Mouse (Mus musculus): ENCODE data around the gene Szrd1. TPM values are rescaled to one million over a fixed set of nuclear protein-coding genes. Genes with fewer than 3 reads are reported as not detected.
A peak's percentile ranks its signal among the peaks of the same experiment; 100 is the strongest.

Gene Szrd1
- polyA plus RNA-seq, 1 experiment from 2014 or later, result 34.5 TPM

DNA sequence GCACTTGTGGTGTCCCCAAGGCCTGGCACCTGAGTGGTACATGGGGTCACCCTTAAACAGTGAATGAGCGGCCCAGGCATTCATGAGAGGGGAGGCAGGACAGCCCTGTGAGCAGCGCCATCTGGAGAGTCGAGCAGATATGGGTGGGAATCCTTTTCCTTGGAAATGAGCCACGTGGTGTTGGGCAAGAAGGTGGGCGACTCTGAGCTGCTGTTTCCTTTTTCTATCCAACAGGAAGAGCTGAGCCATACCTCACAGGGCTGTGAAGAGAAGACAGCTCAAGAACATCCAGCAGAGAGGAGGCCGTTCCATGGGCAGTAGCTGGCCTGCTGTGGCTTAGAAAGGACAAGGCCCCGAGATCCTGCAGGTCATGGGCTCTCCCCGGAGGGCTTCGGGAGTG lies 50.9 kb downstream of the Szrd1 start:
- H3K36me3 ChIP-seq (ENCODE audit: control insufficient read depth, insufficient read depth, low read length), result no peaks in the 10 kb centered on the region
- no peak overlapping the region for H3K27ac ChIP-seq (ENCODE audit: low read depth, low read length)
- H3K9me3 ChIP-seq (ENCODE audit: control insufficient read depth, low read length), result no peaks in the 10 kb centered on the region
- H3K4me3 ChIP-seq (ENCODE audit: low read depth, low read length), result no peak overlapping the region
- ATAC-seq (ENCODE audit: low FRiP score), result no peak
- no peak overlapping the region for H3K9ac ChIP-seq (ENCODE audit: low read length)
- no peaks in the 10 kb centered on the region for H3K4me1 ChIP-seq (ENCODE audit: control insufficient read depth, insufficient read depth, low read length)
- no peak for DNase-seq (ENCODE audit: low spot score, missing footprints)
- no peak overlapping the region for H3K4me2 ChIP-seq
- 72% methylated on average over 9 of the region's 9 CpGs for WGBS
- H3K27me3 ChIP-seq (ENCODE audit: control insufficient read depth, insufficient read depth, low read length), result no peaks in the 10 kb centered on the region

DNA sequence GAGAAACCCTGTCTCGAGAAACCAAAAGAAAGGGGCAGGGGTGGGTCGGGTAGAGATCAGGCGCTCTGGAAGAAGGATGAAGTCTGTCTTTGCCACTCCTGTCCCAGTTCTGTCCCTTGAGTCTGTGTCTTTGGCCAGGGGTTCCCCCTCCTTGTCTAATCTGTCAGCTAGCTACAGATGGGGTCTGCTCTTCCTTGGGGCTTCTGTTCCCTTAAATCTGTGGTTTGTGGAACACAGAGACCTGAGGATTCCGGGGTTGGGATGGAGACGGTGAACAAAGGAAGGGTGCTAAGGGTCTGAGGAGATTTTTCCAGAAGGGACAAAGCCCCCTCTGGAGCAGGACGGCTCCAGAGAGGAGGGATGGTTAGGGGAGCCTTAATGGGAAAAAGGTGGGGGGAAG lies 51.5 kb downstream of the Szrd1 start, which contains the start of gene Spata21:
Gene Spata21, plus strand, starts transcription at position 301 of the 400 bp plus-strand sequence.
- H3K4me2 ChIP-seq, result no peak within 1 kb of the TSS
- no peaks in the 10 kb centered on the region for H3K4me1 ChIP-seq (ENCODE audit: control insufficient read depth, insufficient read depth, low read length)
- DNase-seq (ENCODE audit: low spot score, missing footprints) (no peak), ATAC-seq (ENCODE audit: low FRiP score) (no peak)
- no peaks in the 10 kb centered on the region for H3K36me3 ChIP-seq (ENCODE audit: control insufficient read depth, insufficient read depth, low read length)
- no peaks in the 10 kb centered on the region for H3K27me3 ChIP-seq (ENCODE audit: control insufficient read depth, insufficient read depth, low read length)
- no peaks in the 10 kb centered on the region for H3K9me3 ChIP-seq (ENCODE audit: control insufficient read depth, low read length)
- H3K9ac ChIP-seq (ENCODE audit: low read length), result no peak within 1 kb of the TSS
- 70% methylated on average over 6 of the region's 6 CpGs for WGBS
- no peak within 1 kb of the TSS for H3K27ac ChIP-seq (ENCODE audit: low read depth, low read length)
- H3K4me3 ChIP-seq (ENCODE audit: low read depth, low read length), result no peak within 1 kb of the TSS

DNA sequence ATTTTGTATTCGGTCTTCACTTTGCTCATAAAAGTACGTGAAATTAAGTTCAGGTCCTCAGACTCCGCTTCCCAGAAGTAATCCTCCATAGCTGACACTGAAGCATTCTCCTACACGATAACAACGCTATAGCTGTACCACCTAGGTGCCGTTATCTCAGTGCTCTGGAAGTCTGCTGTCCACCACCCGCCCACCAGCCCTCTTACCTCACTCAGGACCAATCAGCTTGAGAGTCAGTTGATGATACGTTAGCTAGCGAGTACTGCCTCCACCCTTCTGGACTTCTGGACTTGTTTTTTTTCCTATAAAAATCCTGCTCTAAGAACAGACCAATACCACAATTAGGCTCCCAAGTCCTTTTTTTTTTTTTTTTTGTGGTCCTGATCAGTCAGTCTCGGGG lies 52.7 kb downstream of the Szrd1 start:
- Histone ChIP-seq H3K9ac (ENCODE audit: low read length) (no peak overlapping the region), H3K27ac (ENCODE audit: low read depth, low read length) (no peak overlapping the region), H3K27me3 (ENCODE audit: control insufficient read depth, insufficient read depth, low read length) (no peaks in the 10 kb centered on the region), H3K4me1 (ENCODE audit: control insufficient read depth, insufficient read depth, low read length) (no peaks in the 10 kb centered on the region), H3K4me3 (ENCODE audit: low read depth, low read length) (no peak overlapping the region), H3K4me2 (no peak overlapping the region), H3K36me3 (ENCODE audit: control insufficient read depth, insufficient read depth, low read length) (no peaks in the 10 kb centered on the region), H3K9me3 (ENCODE audit: control insufficient read depth, low read length) (no peaks in the 10 kb centered on the region)
- WGBS, result 79% methylated on average over 10 of the region's 10 CpGs
- DNase-seq (ENCODE audit: low spot score, missing footprints) (no peak), ATAC-seq (ENCODE audit: low FRiP score) (no peak)

DNA sequence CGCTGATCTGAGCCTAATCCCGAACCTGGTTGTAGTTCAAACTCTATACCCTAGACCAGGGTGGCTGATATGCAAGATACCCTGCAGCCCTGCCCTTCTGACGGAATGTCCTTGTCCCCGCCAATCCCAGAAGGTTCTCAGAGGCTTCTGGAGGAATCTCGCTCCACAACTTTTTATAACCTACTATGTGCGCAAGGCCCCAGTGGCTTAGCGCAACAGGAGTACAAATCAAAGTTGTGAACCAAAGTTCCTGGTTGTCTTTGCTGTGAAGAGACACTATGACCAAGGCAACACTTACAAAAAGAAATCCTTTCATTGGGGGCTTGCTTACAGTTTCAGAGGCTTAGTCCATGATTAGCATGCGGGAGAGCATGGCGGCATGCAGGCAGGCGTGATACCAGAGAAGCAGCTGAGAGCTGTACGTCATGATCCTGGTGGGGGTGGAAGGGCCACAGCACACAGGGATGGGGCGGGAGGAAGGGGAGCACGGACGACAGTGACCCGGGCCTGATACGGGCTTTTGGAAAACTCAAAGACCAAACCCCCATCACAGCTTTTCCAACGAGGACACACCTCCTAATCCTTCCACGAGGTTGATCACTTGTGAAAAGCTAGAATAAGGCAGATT lies 61.0 kb downstream of the Szrd1 start:
- Histone ChIP-seq H3K9me3 (ENCODE audit: control insufficient read depth, low read length) (no peaks in the 10 kb centered on the region), H3K4me2 (no peak overlapping the region), H3K4me1 (ENCODE audit: control insufficient read depth, insufficient read depth, low read length) (peaks cover 11% of the 10 kb centered on the region), H3K4me3 (ENCODE audit: low read depth, low read length) (peak overlapping the region; percentile 89; the same call in 1 of the 2 replicates), H3K27ac (ENCODE audit: low read depth, low read length) (no peak overlapping the region), H3K36me3 (ENCODE audit: control insufficient read depth, insufficient read depth, low read length) (0 out of 2 replicates have a peak, but pooled peaks cover 3% of the 10 kb centered on the region), H3K9ac (ENCODE audit: low read length) (no peak overlapping the region), H3K27me3 (ENCODE audit: control insufficient read depth, insufficient read depth, low read length) (no peaks in the 10 kb centered on the region)
- no peak for DNase-seq (ENCODE audit: low spot score, missing footprints)
- 72% methylated on average over 18 of the region's 18 CpGs for WGBS
- peak; percentile 38; the same call in 1 of the 2 replicates for ATAC-seq (ENCODE audit: low FRiP score)

DNA sequence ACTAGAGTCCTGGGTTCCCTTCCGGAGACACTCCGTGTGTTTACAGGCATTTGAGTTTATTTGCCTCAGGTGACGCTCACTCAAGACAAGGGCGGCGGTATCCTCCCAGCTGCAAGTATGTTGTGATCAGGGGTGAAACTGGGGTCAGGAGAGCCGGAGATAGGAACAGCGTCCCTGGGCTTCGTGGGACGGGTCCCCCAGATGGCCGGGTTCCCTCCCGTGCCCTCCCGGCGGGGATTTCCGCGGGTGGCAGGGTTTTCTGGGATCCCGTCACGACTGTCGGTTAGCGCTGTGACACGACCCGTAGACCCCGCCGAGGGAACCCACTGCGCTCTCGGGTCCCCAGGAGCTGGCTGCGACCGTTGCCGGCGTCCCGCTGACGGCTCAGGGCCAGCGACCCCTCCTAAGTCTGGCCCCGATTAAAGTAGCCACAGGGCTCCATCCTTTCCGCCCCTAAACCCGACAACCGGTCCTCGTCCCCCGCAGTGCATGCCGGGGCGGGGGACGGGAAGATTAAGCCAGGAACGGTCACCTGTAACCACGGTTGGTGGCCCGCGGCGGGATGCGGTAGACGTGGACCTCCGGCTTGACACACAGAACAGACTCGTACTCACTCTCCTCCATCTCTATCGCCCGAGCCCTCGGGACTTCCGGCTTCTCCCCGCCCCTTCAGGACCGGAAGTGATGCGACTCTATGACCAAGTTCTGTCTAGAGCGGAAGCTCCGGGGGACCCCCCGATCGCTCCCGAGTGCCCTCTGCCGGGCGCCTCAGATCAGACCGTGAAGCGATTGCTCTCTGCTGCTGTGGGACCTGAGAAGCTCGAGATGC lies 61.7 kb downstream of the Szrd1 start, which contains the start of gene Necap2:
Gene Necap2, minus strand, starts transcription at position 677 of the 829 bp plus-strand sequence.
- Histone ChIP-seq H3K27me3 (ENCODE audit: control insufficient read depth, insufficient read depth, low read length) (no peaks in the 10 kb centered on the region), H3K36me3 (ENCODE audit: control insufficient read depth, insufficient read depth, low read length) (peaks cover 5% of the 10 kb centered on the region; the same call in 1 of the 2 replicates), H3K27ac (ENCODE audit: low read depth, low read length) (no peak within 1 kb of the TSS; the same call in 1 of the 2 replicates), H3K9me3 (ENCODE audit: control insufficient read depth, low read length) (no peaks in the 10 kb centered on the region), H3K4me1 (ENCODE audit: control insufficient read depth, insufficient read depth, low read length) (peaks cover 11% of the 10 kb centered on the region), H3K4me2 (peak within 1 kb of the TSS; percentile 95), H3K9ac (ENCODE audit: low read length) (peak within 1 kb of the TSS; percentile 84), H3K4me3 (ENCODE audit: low read depth, low read length) (peak within 1 kb of the TSS; percentile 89)
- WGBS, result 1% methylated on average over 61 of the region's 67 CpGs
- ATAC-seq (ENCODE audit: low FRiP score), result peak; percentile 92
- DNase-seq (ENCODE audit: low spot score, missing footprints), result peak; percentile 100

DNA sequence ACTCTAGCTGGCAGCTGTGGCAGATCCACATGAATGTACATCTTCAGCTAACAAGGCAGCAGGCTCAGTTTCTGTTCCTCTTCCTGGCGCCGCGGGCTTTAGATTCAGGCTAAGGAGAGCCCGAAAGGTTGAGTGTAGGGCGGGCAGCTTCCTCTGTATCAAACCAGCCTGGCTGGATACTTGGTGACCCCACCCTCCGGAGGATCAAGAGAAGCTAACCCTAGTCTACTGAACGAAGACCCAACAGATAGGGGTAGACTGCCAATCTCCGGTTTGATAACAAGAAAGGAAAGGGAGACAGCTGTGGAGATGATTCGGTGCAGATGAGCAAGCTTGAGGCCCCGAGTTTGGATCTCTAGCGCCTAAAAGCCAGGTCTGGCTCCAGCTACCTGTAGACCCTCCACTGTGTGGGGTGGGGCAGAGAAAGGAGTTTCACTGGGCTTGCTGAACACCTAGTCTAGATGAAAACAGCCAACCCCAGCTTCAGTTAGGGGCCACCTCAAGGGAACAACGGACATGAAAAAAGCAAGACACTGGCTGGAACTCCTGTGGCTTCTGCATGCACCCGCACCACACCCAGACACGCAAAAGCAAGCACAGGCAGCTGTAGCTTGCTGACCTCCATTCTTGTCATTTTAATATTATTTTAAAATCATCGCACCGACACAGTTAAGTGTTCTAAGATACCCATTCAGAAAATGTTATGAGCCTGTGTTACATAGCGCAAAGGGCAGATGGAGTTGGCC lies 62.6 kb downstream of the Szrd1 start:
- no peak for ATAC-seq (ENCODE audit: low FRiP score)
- 81% methylated on average over 17 of the region's 17 CpGs for WGBS
- Histone ChIP-seq H3K36me3 (ENCODE audit: control insufficient read depth, insufficient read depth, low read length) (peaks cover 5% of the 10 kb centered on the region; the same call in 1 of the 2 replicates), H3K27ac (ENCODE audit: low read depth, low read length) (no peak overlapping the region), H3K9me3 (ENCODE audit: control insufficient read depth, low read length) (no peaks in the 10 kb centered on the region), H3K27me3 (ENCODE audit: control insufficient read depth, insufficient read depth, low read length) (no peaks in the 10 kb centered on the region), H3K4me2 (peak overlapping the region; percentile 95), H3K4me1 (ENCODE audit: control insufficient read depth, insufficient read depth, low read length) (peaks cover 11% of the 10 kb centered on the region), H3K4me3 (ENCODE audit: low read depth, low read length) (peak overlapping the region; percentile 89), H3K9ac (ENCODE audit: low read length) (peak overlapping the region; percentile 84)
- no peak for DNase-seq (ENCODE audit: low spot score, missing footprints)

DNA sequence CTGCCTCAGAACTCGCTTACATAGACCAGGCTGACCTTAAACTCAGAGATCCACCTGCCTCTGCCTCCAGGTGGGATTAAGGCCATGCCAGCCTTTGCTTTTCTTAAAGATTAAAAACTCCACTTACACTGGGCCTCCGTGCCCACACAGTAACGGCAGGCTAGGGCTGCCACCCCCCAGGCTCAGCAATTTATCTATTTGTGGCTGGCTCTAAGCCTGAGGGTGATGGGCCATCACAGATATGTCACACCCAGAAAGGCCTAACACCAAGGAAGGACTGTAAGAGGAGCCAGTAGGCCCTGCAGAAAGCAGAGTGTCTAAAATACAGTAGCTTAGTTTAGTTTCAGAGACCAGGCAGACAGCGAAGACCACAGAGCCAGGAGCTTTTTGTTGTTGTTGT lies 65.5 kb downstream of the Szrd1 start:
- Histone ChIP-seq H3K4me1 (ENCODE audit: control insufficient read depth, insufficient read depth, low read length) (peaks cover 11% of the 10 kb centered on the region), H3K36me3 (ENCODE audit: control insufficient read depth, insufficient read depth, low read length) (peaks cover 11% of the 10 kb centered on the region), H3K4me2 (no peak overlapping the region), H3K27ac (ENCODE audit: low read depth, low read length) (no peak overlapping the region), H3K4me3 (ENCODE audit: low read depth, low read length) (no peak overlapping the region), H3K9me3 (ENCODE audit: control insufficient read depth, low read length) (no peaks in the 10 kb centered on the region), H3K9ac (ENCODE audit: low read length) (no peak overlapping the region), H3K27me3 (ENCODE audit: control insufficient read depth, insufficient read depth, low read length) (no peaks in the 10 kb centered on the region)
- no peak for DNase-seq (ENCODE audit: low spot score, missing footprints)
- ATAC-seq (ENCODE audit: low FRiP score), result no peak
- 97% methylated on average over 4 of the region's 4 CpGs for WGBS

DNA sequence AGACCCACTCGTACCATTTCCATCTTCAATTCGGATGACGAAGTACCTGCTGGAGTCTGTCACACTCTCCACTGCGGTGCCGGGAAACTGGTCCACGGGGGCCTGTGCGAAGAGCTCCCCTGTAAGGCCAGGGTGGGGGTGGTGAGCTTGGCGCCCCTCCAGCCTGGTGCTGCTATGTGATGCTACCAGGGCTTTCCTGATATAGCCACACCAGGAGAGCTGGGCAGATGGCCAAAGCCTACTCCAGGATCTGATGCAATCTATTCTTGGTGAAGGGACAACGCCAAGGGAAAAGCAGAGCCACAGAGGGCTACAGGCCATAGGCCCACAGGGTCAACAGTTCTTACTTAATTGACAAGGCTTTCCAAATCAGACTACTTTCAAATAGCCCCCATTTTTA lies 65.9 kb downstream of the Szrd1 start:
- Histone ChIP-seq H3K4me1 (ENCODE audit: control insufficient read depth, insufficient read depth, low read length) (peaks cover 11% of the 10 kb centered on the region), H3K27me3 (ENCODE audit: control insufficient read depth, insufficient read depth, low read length) (no peaks in the 10 kb centered on the region), H3K27ac (ENCODE audit: low read depth, low read length) (no peak overlapping the region), H3K9ac (ENCODE audit: low read length) (no peak overlapping the region), H3K4me3 (ENCODE audit: low read depth, low read length) (no peak overlapping the region), H3K9me3 (ENCODE audit: control insufficient read depth, low read length) (no peaks in the 10 kb centered on the region), H3K4me2 (no peak overlapping the region), H3K36me3 (ENCODE audit: control insufficient read depth, insufficient read depth, low read length) (peaks cover 14% of the 10 kb centered on the region)
- WGBS, result 95% methylated on average over 9 of the region's 9 CpGs
- DNase-seq (ENCODE audit: low spot score, missing footprints) (no peak), ATAC-seq (ENCODE audit: low FRiP score) (no peak)

All from midbrain, embryonic 11.5 days (tissue).